Mouse (Mus musculus): ENCODE data around the gene Mrpl24. TPM values are rescaled to one million over a fixed set of nuclear protein-coding genes. Genes with fewer than 3 reads are reported as not detected.
"Not testable (repeated sequence)": the region's sequence is repeated elsewhere in the genome, so short reads cannot be mapped to it uniquely, and the experiment has no call there.

The Mrpl24 gene
- polyA plus RNA-seq (2016; fragmentation: Nextera tagmentation; extraction: Ambion mirVana) = 62.9 and 65.2 TPM in 2 replicates

DNA sequence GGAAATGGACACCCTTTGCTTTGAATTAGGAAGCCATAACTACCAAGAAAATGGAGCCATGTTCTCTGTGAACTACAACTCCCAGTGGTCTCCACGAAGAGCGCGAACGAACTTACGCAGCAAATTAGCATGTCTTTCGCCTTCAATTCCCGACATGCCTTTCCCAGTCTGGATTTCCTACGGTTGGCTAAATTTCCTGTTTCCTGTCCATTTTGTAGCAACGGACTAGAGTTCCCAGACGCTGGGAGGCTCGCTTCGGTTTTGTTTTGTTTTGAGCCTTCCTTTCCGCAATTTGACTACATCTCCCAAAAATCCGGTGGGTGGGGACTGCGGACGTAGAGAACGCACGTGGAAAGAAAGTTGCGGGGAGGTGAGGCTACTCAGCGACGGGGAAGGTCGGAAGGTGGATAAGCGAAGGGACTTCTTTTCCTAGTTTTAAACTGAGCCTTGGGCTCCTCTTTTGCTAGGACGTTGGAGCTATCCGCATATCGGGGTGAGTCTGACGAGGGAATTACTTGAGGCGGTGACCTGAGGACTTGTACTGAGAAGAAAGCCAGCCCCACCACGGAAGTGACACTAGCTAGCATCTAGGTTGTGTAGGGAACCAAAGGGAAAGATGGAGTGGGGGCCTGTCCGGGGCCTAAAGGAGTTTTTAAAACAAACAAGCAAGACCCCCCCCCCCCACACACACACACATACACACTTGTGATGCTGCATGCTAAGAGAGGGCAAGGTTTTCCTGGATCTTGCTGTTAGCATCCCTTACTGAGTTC, at the start of gene Mrpl24:
Gene Mrpl24 (plus strand): TSS at position 171 of the 773 bp plus-strand sequence.
- WGBS = under 1% methylated on average over 30 of the region's 30 CpGs
- Histone ChIP-seq H3K9ac (peak within 1 kb of the TSS; percentile 87), H3K27me3 (replicated peaks) (no peaks in the 10 kb centered on the region), H3K4me2 (peak within 1 kb of the TSS; percentile 90), H3K4me1 (replicated peaks) (peaks cover 9% of the 10 kb centered on the region), H3K9me3 (replicated peaks) (no peaks in the 10 kb centered on the region), H3K27ac (ENCODE audit: poor library complexity, severe bottlenecking) (peak within 1 kb of the TSS; percentile 81), H3K4me3 (peak within 1 kb of the TSS; percentile 77), H3K36me3 (peaks cover 59% of the 10 kb centered on the region)
- peak; percentile 74 for ATAC-seq (ENCODE audit: insufficient number of reproducible peaks, low FRiP score)

DNA sequence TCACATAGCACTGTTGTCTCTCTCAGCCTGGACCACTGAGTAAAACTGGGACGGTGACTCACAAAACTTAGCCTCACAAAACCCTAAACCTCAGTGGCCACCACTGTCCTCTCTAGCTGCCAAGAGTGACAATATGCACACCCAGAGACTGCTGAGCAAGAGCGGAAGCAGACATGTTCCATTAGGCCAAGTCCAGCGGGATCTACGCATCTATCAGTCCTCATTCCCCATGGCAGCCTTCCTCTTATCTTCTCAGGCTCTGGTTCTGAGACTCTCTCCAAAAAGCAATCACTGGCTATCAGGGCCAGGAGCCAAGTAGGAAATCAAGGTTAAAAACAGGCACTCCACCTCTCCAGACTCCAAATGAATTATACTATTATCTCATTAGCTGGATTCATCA, 41.6 kb upstream of the Mrpl24 start:
- Histone ChIP-seq H3K9ac (no peak overlapping the region), H3K4me1 (replicated peaks) (peaks cover 13% of the 10 kb centered on the region), H3K36me3 (peaks cover 41% of the 10 kb centered on the region), H3K27me3 (replicated peaks) (no peaks in the 10 kb centered on the region), H3K27ac (ENCODE audit: poor library complexity, severe bottlenecking) (no peak overlapping the region), H3K4me2 (no peak overlapping the region), H3K4me3 (no peak overlapping the region), H3K9me3 (replicated peaks) (no peaks in the 10 kb centered on the region)
- 54% methylated on average over 4 of the region's 4 CpGs for WGBS
- 0 out of 2 replicates have a peak, but pooled peaks have one; percentile 25 for ATAC-seq (ENCODE audit: insufficient number of reproducible peaks, low FRiP score)

DNA sequence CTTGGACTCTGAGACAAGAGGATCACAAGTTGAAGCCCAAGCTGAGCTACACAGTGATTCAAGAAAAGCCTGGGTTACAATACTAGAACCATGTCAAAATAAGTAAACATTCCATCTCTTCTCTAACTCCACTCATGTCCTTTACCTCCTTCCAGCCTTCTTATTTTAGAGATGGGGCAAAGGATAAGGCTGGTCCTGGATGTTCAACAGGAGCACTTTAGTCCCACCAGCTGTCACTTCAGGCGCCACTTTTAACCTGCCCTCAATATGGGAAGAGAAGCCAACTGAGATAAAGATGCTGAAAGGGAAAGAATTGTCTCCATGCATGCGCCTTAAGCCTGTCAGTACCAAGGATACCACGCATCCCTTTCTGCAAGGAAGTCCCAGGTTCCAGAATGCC, 35.0 kb upstream of the Mrpl24 start:
- H3K27ac ChIP-seq (ENCODE audit: poor library complexity, severe bottlenecking) = peak overlapping the region; percentile 92
- peak overlapping the region; percentile 94 for H3K9ac ChIP-seq
- peaks cover 20% of the 10 kb centered on the region for H3K4me1 ChIP-seq (replicated peaks)
- H3K4me3 ChIP-seq = peak overlapping the region; percentile 95
- peaks cover 23% of the 10 kb centered on the region for H3K36me3 ChIP-seq
- WGBS = 3% methylated on average over 3 of the region's 3 CpGs
- no peak for ATAC-seq (ENCODE audit: insufficient number of reproducible peaks, low FRiP score)
- H3K27me3 ChIP-seq (replicated peaks) = no peaks in the 10 kb centered on the region
- H3K4me2 ChIP-seq = peak overlapping the region; percentile 96
- peaks cover 5% of the 10 kb centered on the region for H3K9me3 ChIP-seq (replicated peaks)

DNA sequence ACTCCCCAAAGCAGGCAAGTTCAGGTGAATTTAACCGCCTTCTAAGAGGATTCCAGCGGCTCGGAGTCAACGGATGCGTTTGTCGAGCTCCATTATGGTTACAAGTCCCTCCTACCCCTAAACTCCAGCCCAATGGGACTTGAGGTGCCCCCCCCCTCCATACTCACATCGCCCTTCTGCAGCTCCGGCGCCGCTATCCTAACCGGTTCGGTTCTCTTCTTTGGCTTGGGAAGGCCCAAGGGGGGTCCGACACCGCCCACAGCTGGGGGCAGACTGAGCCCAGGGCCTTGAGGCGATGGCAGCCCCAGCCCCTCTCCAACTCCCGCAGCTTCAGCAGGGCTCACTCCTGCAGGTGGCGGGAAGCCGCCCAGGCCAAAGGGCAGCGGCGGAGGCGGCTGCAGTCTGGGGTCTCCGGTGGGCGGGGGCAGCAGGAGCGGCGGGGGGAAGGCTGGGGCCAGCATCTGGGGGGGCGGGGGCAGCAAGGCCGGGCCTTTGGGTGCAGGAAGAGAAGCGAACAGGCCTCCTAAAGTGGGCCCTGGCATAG, 34.5 kb upstream of the Mrpl24 start:
- peak overlapping the region; percentile 95 for H3K4me3 ChIP-seq
- H3K27ac ChIP-seq (ENCODE audit: poor library complexity, severe bottlenecking) = peak overlapping the region; percentile 92
- H3K9me3 ChIP-seq (replicated peaks) = peaks cover 6% of the 10 kb centered on the region
- peak; percentile 31 for ATAC-seq (ENCODE audit: insufficient number of reproducible peaks, low FRiP score)
- H3K4me1 ChIP-seq (replicated peaks) = peaks cover 20% of the 10 kb centered on the region
- peak overlapping the region; percentile 96 for H3K4me2 ChIP-seq
- WGBS = 0% methylated on average over 24 of the region's 28 CpGs
- H3K36me3 ChIP-seq = peaks cover 22% of the 10 kb centered on the region
- peak overlapping the region; percentile 94 for H3K9ac ChIP-seq
- H3K27me3 ChIP-seq (replicated peaks) = no peaks in the 10 kb centered on the region

DNA sequence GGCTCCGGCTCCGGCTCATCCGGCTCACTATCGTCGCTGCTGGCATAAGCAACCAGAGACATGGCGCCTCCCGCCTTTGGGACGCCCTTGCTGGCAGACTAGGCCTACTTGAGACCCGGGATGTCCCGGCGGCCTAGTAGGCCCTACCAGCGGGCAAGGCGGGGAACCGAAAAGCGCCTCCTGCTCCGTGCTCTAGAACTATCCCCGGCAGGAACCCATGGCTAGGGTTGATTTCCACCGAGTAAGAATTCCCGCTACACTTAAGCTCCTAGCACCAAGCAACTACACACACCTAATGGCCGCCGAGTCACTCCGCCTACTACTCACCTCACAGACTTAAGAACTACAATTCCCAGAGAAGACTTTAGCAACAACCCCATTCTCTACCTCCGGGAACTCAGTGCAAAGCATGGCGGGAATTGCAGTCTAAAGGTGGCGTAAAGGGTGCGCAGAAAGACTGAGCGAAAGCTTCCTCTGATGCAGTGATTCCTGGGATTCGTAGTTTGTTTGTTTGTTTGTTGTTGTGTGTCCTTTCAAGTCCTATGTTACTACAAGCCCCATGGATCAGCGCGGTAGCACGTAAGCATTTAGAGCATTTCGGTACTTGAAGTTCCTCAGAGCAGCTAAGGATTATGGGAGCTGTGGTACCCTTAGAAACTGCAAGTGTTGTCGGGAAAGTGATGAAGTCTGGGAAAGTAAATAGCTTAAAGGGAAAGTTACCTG, 33.9 kb upstream of the Mrpl24 start, which contains the start of gene Prcc:
Gene Prcc (minus strand): TSS at position 328 of the 723 bp plus-strand sequence.
- ATAC-seq (ENCODE audit: insufficient number of reproducible peaks, low FRiP score) = peak; percentile 96
- Histone ChIP-seq H3K36me3 (peaks cover 15% of the 10 kb centered on the region), H3K27ac (ENCODE audit: poor library complexity, severe bottlenecking) (peak within 1 kb of the TSS; percentile 92), H3K4me3 (peak within 1 kb of the TSS; percentile 95), H3K9ac (peak within 1 kb of the TSS; percentile 94), H3K27me3 (replicated peaks) (no peaks in the 10 kb centered on the region), H3K4me2 (peak within 1 kb of the TSS; percentile 96), H3K4me1 (replicated peaks) (peaks cover 20% of the 10 kb centered on the region), H3K9me3 (replicated peaks) (peaks cover 6% of the 10 kb centered on the region)
- WGBS = under 1% methylated on average over 33 of the region's 33 CpGs

DNA sequence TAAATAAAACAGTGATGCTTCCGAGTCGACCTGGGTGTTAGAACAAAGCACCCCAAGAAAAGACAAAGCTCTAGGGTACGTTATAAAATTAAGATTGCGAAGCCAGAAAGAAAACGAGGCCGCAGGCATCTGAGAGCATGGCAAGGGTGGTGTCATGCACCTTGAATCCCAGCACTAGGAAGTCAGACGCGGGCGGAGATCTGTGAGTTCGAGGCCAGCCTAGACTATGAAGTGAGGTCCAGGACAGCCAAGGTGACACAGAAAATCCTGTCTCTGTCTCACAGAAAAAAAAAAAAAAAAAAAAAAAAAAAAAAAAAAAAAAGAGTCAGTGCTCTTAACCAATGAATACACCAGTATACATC, 33.3 kb upstream of the Mrpl24 start:
- no peak overlapping the region for H3K27ac ChIP-seq (ENCODE audit: poor library complexity, severe bottlenecking)
- no peak for ATAC-seq (ENCODE audit: insufficient number of reproducible peaks, low FRiP score)

DNA sequence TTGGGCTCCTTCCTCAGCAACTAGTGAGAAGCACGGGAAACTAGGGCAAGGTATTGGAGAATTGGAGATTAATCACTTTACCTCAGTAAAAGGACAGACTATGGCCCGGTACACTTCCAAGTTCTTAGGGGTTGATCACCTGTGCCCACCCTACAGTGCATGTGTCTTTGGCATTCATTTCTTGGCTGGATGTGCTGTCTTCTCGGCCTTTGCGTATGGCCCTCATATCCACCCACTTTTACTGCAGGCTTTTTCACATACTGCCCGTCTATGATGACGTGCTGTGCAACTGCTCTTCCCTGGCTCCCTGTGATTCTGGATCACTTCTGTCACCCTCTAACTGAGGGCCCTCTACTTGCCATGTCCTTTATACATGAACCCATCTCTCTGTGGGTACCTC, 32.9 kb upstream of the Mrpl24 start:
- Histone ChIP-seq H3K9me3 (replicated peaks) (peaks cover 6% of the 10 kb centered on the region), H3K9ac (no peak overlapping the region), H3K27me3 (replicated peaks) (no peaks in the 10 kb centered on the region), H3K27ac (ENCODE audit: poor library complexity, severe bottlenecking) (no peak overlapping the region), H3K4me2 (peak overlapping the region; percentile 57), H3K36me3 (peaks cover 7% of the 10 kb centered on the region), H3K4me3 (peak overlapping the region; percentile 95; the same call in 1 of the 2 replicates), H3K4me1 (replicated peaks) (peaks cover 20% of the 10 kb centered on the region)
- ATAC-seq (ENCODE audit: insufficient number of reproducible peaks, low FRiP score) = no peak
- WGBS = 87% methylated on average over 6 of the region's 6 CpGs

More for the DNA sequence above, 33.3 kb upstream of the Mrpl24 start:
- 6% methylated on average over 10 of the region's 10 CpGs for WGBS
- peaks cover 20% of the 10 kb centered on the region for H3K4me1 ChIP-seq (replicated peaks)
- H3K9ac ChIP-seq = no peak overlapping the region; the same call in 1 of the 2 replicates
- peak overlapping the region; percentile 57 for H3K4me2 ChIP-seq
- no peaks in the 10 kb centered on the region for H3K27me3 ChIP-seq (replicated peaks)
- H3K4me3 ChIP-seq = peak overlapping the region; percentile 95
- H3K9me3 ChIP-seq (replicated peaks) = peaks cover 6% of the 10 kb centered on the region
- H3K36me3 ChIP-seq = peaks cover 12% of the 10 kb centered on the region

DNA sequence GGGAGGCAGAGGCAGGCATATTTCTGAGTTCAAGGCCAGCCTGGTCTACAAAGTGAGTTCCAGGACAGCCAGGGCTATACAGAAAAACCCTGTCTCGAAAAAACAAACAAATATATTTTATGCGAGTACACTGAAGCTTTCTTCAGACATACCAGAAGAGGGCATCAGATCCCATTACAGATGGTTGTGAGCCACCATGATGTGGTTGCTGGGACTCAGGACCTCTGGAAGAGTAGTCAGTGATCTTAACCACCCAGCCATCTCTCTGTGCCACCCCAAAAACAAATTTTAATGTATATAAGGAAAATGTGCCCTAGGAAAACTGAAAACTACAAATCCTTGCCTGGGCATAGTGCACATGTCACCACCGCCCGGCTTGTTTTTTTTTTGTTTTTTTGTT, 31.9 kb upstream of the Mrpl24 start:
- not testable (repeated sequence) for H3K9me3 ChIP-seq (replicated peaks); H3K36me3 ChIP-seq; H3K4me3 ChIP-seq; H3K27ac ChIP-seq (ENCODE audit: poor library complexity, severe bottlenecking); H3K27me3 ChIP-seq (replicated peaks); ATAC-seq (ENCODE audit: insufficient number of reproducible peaks, low FRiP score); H3K9ac ChIP-seq; H3K4me2 ChIP-seq
- peaks cover 18% of the 10 kb centered on the region for H3K4me1 ChIP-seq (replicated peaks)
- 80% methylated on average over 4 of the region's 4 CpGs for WGBS

DNA sequence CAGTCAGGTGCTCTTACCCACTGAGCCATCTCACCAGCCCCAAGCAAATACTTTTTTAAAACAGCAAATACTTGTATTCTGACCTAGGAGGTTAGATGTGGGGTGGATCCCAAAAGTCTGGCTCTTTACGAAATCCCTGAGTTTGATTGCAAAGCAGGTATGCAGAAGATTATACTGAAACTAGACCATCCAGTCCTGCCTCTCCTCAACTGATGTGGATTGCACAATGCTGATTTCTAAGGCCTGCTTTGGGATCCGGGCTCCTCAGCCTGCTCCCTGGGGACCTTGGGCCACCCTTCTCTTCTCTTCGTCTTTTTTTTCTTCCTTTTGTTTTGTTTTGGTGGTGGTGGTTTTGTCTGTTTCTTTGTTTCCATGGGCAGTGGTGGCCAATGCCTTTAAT, 27.8 kb upstream of the Mrpl24 start:
- H3K4me3 ChIP-seq = no peak overlapping the region
- no peaks in the 10 kb centered on the region for H3K27me3 ChIP-seq (replicated peaks)
- no peak for ATAC-seq (ENCODE audit: insufficient number of reproducible peaks, low FRiP score)
- H3K9me3 ChIP-seq (replicated peaks) = peaks cover 6% of the 10 kb centered on the region
- 63% methylated on average over 3 of the region's 3 CpGs for WGBS
- no peaks in the 10 kb centered on the region for H3K4me1 ChIP-seq (replicated peaks)
- no peak overlapping the region for H3K4me2 ChIP-seq
- H3K27ac ChIP-seq (ENCODE audit: poor library complexity, severe bottlenecking) = no peak overlapping the region
- H3K36me3 ChIP-seq = no peaks in the 10 kb centered on the region
- H3K9ac ChIP-seq = no peak overlapping the region

DNA sequence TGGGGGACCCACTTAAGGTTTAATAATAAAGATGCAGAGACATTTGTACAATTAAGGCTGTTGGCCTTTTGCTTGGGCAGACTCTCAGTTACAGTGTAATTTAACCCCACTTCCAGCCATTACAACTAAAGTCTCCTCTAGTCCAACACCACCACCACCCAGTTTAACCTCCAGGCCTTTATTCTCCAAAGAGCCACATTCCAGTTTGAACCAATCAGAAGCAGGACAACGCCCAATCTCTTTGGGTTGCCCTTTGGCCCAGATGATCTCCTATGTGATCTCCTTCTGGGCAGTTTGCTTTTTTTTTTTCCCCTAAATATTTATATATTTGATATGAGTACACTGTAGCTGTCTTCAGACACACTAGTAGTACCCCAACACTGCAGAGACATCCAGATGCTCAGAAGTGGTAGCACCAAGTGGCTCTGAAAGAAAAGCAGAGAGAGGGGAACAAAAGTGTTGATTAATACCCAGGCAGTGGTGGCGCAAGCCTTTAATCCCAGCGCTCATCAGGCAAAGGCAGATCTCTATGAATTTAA, 25.9 kb upstream of the Mrpl24 start:
- peaks cover 4% of the 10 kb centered on the region for H3K9me3 ChIP-seq (replicated peaks)
- H3K4me3 ChIP-seq = no peak overlapping the region
- H3K27me3 ChIP-seq (replicated peaks) = no peaks in the 10 kb centered on the region
- ATAC-seq (ENCODE audit: insufficient number of reproducible peaks, low FRiP score) = no peak
- H3K4me1 ChIP-seq (replicated peaks) = no peaks in the 10 kb centered on the region
- H3K36me3 ChIP-seq = no peaks in the 10 kb centered on the region
- H3K4me2 ChIP-seq = no peak overlapping the region
- WGBS = 78% methylated on average over 3 of the region's 3 CpGs
- H3K27ac ChIP-seq (ENCODE audit: poor library complexity, severe bottlenecking) = no peak overlapping the region
- H3K9ac ChIP-seq = no peak overlapping the region

DNA sequence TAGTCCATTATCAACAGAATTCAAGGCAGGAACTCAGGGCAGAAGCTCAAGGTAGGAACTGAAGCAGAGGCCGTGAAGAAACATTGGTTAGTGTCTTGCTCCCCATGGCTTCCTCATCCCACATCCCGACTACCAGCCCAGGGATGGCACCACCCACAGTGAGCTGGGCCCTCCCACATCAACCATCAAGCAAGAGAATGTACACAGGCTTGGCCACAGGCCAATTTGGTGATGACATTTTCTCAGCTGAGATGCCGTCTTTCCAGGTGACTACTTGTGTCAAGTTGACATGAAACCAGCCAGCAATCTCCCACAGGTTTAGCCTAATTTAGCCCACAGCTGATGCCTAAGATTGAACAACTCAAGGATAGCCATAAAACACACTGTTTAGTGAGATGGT, 20.0 kb upstream of the Mrpl24 start:
- no peak overlapping the region for H3K9ac ChIP-seq
- no peak for ATAC-seq (ENCODE audit: insufficient number of reproducible peaks, low FRiP score)
- no peaks in the 10 kb centered on the region for H3K9me3 ChIP-seq (replicated peaks)
- WGBS = 64% methylated on average over 3 of the region's 3 CpGs
- H3K4me3 ChIP-seq = no peak overlapping the region
- H3K4me2 ChIP-seq = no peak overlapping the region
- H3K4me1 ChIP-seq (replicated peaks) = peaks cover 9% of the 10 kb centered on the region
- H3K27me3 ChIP-seq (replicated peaks) = no peaks in the 10 kb centered on the region
- H3K27ac ChIP-seq (ENCODE audit: poor library complexity, severe bottlenecking) = no peak overlapping the region
- no peaks in the 10 kb centered on the region for H3K36me3 ChIP-seq
